Mouse (Mus musculus) MEL (cell line): ENCODE measurements around the gene Atp5b.
"Not testable (repeated sequence)": the region's sequence is repeated elsewhere in the genome, so short reads cannot be mapped to it uniquely, and the experiment has no call there.

Source experiments
- CTCF ChIP-seq, 3 experiments: IDR thresholded peaks in 2 of 3; conservative IDR thresholded peaks in 1 of 3; 2 replicates each; pipeline ENCODE4 v1.5.1; 2011 to 2012; ENCODE audit warnings: low read length in 3 of 3, low read depth in 2 of 3, mild to moderate bottlenecking in 2 of 3, improper control_type of control experiment in 1 of 3, inconsistent platforms in 1 of 3, mixed read lengths in 1 of 3, moderate library complexity in 1 of 3; ENCODE audit not compliant: control insufficient read depth in 1 of 3, insufficient read depth in 1 of 3, poor library complexity in 1 of 3, severe bottlenecking in 1 of 3
- ETS1 ChIP-seq: IDR thresholded peaks from 2 replicates; pipeline ENCODE4 v1.6.1; 2012; ENCODE audit warnings: low read depth, mild to moderate bottlenecking, inconsistent platforms, low read length, improper control_type of control experiment, moderate library complexity
- GATA1 ChIP-seq: IDR thresholded peaks from 2 replicates; pipeline ENCODE4 v1.6.1; 2011; ENCODE audit warnings: low read depth, low read length, improper control_type of control experiment
- MAFK ChIP-seq: IDR thresholded peaks from 2 replicates; pipeline ENCODE4 v1.6.1; 2011; ENCODE audit warnings: low read depth, mild to moderate bottlenecking, low read length, improper control_type of control experiment, borderline replicate concordance
- MAX ChIP-seq: IDR thresholded peaks from 2 replicates; pipeline ENCODE4 v1.6.1; 2011; ENCODE audit warnings: low read length, improper control_type of control experiment
- POLR2A ChIP-seq, 2 experiments: IDR thresholded peaks; 2 replicates each; pipeline ENCODE4 v1.6.1; 2011 to 2012; ENCODE audit warnings: low read length in 2 of 2, mild to moderate bottlenecking in 2 of 2, control low read depth in 1 of 2, improper control_type of control experiment in 1 of 2, low read depth in 1 of 2, moderate library complexity in 1 of 2; ENCODE audit not compliant: control insufficient read depth in 1 of 2, insufficient read depth in 1 of 2, poor library complexity in 1 of 2
- USF1 ChIP-seq: IDR thresholded peaks from 2 replicates; pipeline ENCODE4 v1.6.1; 2014; ENCODE audit warnings: low read depth, mild to moderate bottlenecking, inconsistent platforms, low read length, improper control_type of control experiment, moderate library complexity
- ZC3H11A ChIP-seq: IDR thresholded peaks from 2 replicates; pipeline ENCODE4 v1.6.1; 2012; ENCODE audit warnings: low read depth, mild to moderate bottlenecking, inconsistent platforms, low read length, improper control_type of control experiment
- ZKSCAN1 ChIP-seq: IDR thresholded peaks from 2 replicates; pipeline ENCODE4 v1.6.1; 2012; ENCODE audit warnings: low read depth, mild to moderate bottlenecking, inconsistent platforms, low read length, improper control_type of control experiment, moderate library complexity

DNA sequence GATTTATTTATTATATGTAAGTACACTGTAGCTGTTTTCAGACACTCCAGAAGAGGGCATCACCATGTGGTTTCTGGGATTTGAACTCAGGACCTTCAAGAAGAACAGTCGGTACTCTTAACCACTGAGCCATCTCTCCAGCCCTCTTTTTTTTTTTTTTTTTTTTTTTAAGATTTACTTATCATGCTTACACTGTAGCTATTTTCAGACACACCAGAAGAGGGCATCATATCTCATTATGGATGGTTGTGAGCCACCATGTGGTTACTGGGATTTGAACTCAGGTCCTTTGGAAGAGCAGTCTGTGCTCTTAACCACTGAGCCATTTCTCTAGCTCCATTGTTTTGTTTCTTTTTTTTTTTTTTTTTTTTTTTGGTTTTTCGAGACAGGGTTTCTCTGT is 30.9 kb upstream of the Atp5b start:
- TF ChIP-seq CTCF (IDR thresholded peaks at IDR 0.05 in 2 of 3, conservative IDR thresholded peaks at IDR 0.05 in 1 of 3; ENCODE audit: control insufficient read depth in 1 of 3, insufficient read depth in 1 of 3, low read depth in 2 of 3, low read length in 3 of 3, poor library complexity in 1 of 3, severe bottlenecking in 1 of 3): 0 out of 6 replicates have a peak, but pooled peaks of 1 of the 3 experiments have one; percentile 3
- TF ChIP-seq ZC3H11A; MAX; USF1; ETS1; POLR2A (IDR thresholded peaks at IDR 0.05; ENCODE audit: control insufficient read depth in 1 of 2, insufficient read depth in 1 of 2, low read depth in 1 of 2, low read length in 2 of 2, poor library complexity in 1 of 2); GATA1; ZKSCAN1; MAFK: not testable (repeated sequence)
